Mouse (Mus musculus) NIH3T3 (cell line): ENCODE data around the gene Cops9.

Experiments used
- DNase-seq: peaks from one replicate; pipeline ENCODE4 v3.0.0-alpha.2; 2012; ENCODE audit warnings: low read depth

Cops9 gene

GRCm38 (mm10) chr1:92646601-92647000, 4.8 kb upstream of the Cops9 start:
- DNase-seq, result no peak

DNA sequence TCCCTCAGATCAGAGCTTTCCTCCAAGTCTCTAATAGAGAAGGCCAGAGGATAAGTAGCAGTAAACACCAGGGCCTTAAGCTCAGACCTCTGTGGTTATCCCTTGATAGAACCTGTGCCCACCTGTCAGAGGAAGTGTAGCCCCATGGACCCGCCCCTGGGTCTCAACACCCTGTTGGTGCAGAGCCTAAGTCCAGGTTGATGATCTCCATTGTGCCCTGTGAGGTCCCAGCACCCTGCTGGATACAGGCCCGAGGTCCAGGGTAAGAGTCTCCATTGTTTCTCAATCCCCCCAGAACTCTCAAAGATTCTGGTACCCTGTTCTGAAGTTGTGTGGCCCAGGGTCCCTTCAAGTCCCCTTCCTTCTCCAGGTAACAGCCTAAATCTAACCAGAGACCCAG, 4.3 kb upstream of the Cops9 start:
- no peak for DNase-seq

DNA sequence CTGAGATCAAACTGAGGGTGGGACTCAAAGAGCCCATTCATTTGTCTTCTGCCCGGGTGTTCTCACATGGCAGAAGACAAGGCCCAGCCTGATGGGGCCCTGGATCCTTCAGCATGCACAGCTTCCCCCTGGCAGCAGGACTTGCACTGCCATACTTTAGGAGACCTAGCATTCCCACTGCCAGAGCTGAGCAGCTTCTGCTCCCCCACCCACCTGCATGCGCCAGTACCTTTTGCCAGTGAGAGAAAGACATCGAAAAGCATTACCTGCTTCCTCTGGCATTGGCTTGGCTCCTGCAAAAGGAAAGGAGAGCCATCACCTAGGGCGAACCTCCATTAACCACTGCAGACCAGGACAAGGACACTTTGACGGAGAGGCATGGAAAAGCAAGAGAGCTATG, 3.1 kb upstream of the Cops9 start:
- no peak for DNase-seq

- DNase-seq, result no peak
These were observed 1.9 kb upstream of the Cops9 start for GRCm38 (mm10) chr1:92643691-92644090.

GRCm38 (mm10) chr1:92640393-92640792, 1.4 kb downstream of the Cops9 start:
- DNase-seq, result no peak

GRCm38 (mm10) chr1:92638736-92639135, 3.0 kb downstream of the Cops9 start:
- no peak for DNase-seq

DNA sequence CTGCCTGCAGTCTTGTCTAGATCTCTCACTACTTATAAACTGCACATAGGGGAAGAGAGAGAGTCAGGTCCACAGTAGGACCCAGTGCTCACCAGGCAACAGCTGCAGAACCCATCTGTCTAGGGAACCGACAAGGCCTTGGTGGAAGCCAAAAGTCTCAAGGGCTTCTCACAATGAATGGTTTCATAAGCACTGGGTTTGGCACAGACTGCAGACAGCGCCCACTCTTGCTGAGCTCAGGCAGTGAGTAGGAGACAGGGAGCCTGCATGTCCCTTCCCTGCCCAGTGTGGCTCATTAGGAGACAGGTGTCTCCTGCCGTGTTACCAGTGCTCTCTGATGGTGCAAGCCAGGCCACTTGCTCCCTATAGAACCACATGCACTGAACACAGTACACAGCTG, 3.6 kb downstream of the Cops9 start:
- peak; percentile 33 for DNase-seq

- no peak for DNase-seq
These were observed 4.1 kb downstream of the Cops9 start for GRCm38 (mm10) chr1:92637501-92638172.

DNA sequence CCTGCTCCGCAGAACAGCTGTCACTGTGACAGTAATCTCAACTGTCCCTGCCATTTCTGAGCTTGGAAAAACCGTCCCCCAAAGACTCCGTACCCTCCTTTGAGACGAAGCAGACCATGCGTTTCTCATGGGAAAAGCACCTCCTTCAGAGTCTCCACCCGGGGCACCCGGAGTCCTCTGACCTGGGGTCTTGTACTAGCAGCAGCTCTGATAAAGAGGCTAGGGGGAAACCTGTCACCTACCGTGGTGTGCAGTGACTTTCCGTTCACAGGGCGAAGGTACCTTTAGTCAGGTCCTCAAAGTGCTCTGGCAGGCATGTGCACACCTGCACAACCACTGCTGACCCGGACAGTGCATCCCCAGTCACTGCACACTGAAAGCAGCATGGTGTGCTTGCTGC, 5.1 kb downstream of the Cops9 start:
- no peak for DNase-seq

GRCm38 (mm10) chr1:92636015-92636414, 5.8 kb downstream of the Cops9 start:
- DNase-seq, result no peak

- DNase-seq, result peak; percentile 83
These were observed 6.7 kb downstream of the Cops9 start for GRCm38 (mm10) chr1:92634976-92635599.

DNA sequence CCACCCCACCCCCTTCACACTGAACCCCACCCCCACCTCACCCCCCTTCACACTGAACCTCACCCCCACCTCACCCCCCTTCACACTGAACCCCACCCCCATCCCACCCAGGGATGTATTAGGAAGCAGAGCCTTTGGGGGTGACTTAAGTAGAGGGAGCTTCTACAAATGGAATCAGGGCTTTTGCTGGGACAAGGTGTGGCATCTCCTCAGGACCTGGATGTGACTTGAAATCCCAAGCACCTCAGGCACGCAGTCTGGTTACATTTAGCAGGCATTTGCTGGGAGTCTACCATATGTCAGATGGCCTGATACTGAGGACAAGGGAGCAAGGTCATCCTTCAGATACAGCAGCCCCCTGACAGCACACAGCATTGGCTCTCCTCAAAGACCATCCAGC, 7.2 kb downstream of the Cops9 start:
- no peak for DNase-seq

DNA sequence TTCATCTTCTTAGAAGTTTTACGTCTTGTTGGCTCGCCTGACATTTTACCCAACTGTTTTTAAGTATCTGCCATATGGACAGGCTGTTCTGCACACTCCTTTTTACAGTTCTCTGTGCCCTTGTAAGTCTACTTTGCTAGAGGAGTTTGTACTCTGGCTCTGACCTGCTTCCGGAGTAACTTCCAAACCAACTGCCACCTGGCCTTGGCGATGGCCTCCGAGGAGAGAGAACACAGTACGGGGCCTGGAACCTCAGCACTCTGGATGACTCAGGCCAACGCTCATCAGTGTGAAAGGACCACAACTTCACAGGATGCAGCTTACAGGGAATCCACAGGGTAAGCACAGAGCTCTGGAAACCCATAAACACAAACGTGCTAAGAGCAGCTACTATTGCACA, 8.1 kb downstream of the Cops9 start:
- DNase-seq, result no peak

- DNase-seq, result no peak
These were observed 8.8 kb downstream of the Cops9 start for GRCm38 (mm10) chr1:92632948-92633347.

GRCm38 (mm10) chr1:92632196-92632595, 9.6 kb downstream of the Cops9 start:
- DNase-seq, result no peak

GRCm38 (mm10) chr1:92628227-92628626, 13.6 kb downstream of the Cops9 start:
- DNase-seq, result no peak

GRCm38 (mm10) chr1:92618360-92618759, 23.4 kb downstream of the Cops9 start:
- DNase-seq, result no peak

- no peak for DNase-seq
These were observed 24.3 kb downstream of the Cops9 start, which contains the start of gene Olfr12 for GRCm38 (mm10) chr1:92617488-92617887. Olfr12 (plus strand) TSS chr1:92617788.

- peak; percentile 86 for DNase-seq
These were observed 25.7 kb downstream of the Cops9 start for GRCm38 (mm10) chr1:92616046-92616445.

- DNase-seq, result peak; percentile 87
These were observed 27.3 kb downstream of the Cops9 start for GRCm38 (mm10) chr1:92614516-92614915.

DNA sequence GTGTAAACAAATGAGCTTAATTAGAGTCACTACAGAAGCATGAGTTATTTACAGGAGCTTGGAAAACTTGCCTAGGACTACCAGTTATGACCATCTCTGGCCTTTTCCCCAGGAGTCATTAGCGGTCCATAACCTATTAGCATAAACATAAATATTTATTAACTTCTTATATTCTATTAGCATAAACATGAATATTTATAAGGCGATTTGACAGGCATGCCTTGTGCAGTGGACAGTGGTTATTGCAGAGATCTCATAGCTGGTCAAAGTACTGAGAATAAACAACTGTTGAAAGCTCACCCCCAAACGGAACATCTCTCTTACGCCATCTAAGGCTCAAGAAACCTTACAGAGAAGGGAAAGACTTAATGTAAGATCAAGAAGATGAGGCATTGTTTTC, 28.6 kb downstream of the Cops9 start:
- DNase-seq, result no peak

DNA sequence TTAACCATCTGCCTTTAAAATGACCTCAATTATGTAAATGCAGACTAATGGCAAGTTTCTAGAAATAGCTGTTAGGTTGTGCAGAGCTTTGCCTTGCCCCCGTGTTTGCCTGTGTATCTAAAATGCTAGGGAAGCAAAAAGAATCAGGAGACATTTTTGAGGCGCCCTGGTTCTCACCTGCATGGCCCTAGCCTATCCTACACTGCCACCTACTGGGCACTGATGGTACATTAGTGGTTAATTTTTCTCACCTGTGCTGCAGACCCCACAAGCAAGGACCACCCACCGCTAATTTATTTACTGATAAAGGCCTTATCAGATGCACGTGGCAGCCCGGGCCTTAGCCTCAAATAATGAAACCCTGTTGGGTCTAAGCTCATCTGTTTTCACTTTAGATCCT, 30.8 kb downstream of the Cops9 start:
- DNase-seq, result peak; percentile 65

GRCm38 (mm10) chr1:92607711-92608110, 34.1 kb downstream of the Cops9 start:
- no peak for DNase-seq

- DNase-seq, result no peak
These were observed 36.3 kb downstream of the Cops9 start, which contains the start of gene Olfr1410 for GRCm38 (mm10) chr1:92605482-92605881. Olfr1410 (plus strand) TSS chr1:92605782.
